Mouse (Mus musculus): Measurements from ENCODE around the gene Gm49661. TPM values are rescaled to one million over a fixed set of nuclear protein-coding genes. Genes with fewer than 3 reads are reported as not detected.

The Gm49661 gene
- polyA plus RNA-seq, 1 experiment: not detected

GRCm38 (mm10) chr8:84987903-84988302 lies 18.7 kb upstream of the Gm49661 start:
- WGBS: 86% methylated on average over 2 of the region's 2 CpGs
- H3K4me3 ChIP-seq (replicated peaks; ENCODE audit: control insufficient read depth, low read depth, low read length): no peak overlapping the region
- no peak overlapping the region for H3K27ac ChIP-seq (ENCODE audit: control insufficient read depth, insufficient read depth, low read depth, low read length, poor library complexity)
- TF ChIP-seq CTCF (IDR thresholded peaks at IDR 0.05; ENCODE audit: control insufficient read depth, insufficient read depth, low read length): no peak
- TF ChIP-seq POLR2A (IDR thresholded peaks at IDR 0.05; ENCODE audit: borderline replicate concordance, control insufficient read depth, low read depth, low read length): no peak
- peaks cover 6% of the 10 kb centered on the region for H3K4me1 ChIP-seq (ENCODE audit: control insufficient read depth, insufficient read depth, low read length)

GRCm38 (mm10) chr8:84987388-84987787 lies 18.2 kb upstream of the Gm49661 start:
- H3K27ac ChIP-seq (ENCODE audit: control insufficient read depth, insufficient read depth, low read depth, low read length, poor library complexity): no peak overlapping the region
- peaks cover 11% of the 10 kb centered on the region for H3K4me1 ChIP-seq (ENCODE audit: control insufficient read depth, insufficient read depth, low read length)
- TF ChIP-seq POLR2A (IDR thresholded peaks at IDR 0.05; ENCODE audit: borderline replicate concordance, control insufficient read depth, low read depth, low read length) (no peak), CTCF (IDR thresholded peaks at IDR 0.05; ENCODE audit: control insufficient read depth, insufficient read depth, low read length) (no peak)
- H3K4me3 ChIP-seq (replicated peaks; ENCODE audit: control insufficient read depth, low read depth, low read length): no peak overlapping the region
- WGBS: 72% methylated on average over 5 of the region's 5 CpGs

GRCm38 (mm10) chr8:84986379-84986945 lies 17.2 kb upstream of the Gm49661 start:
- Histone ChIP-seq H3K27ac (ENCODE audit: control insufficient read depth, insufficient read depth, low read depth, low read length, poor library complexity) (peak overlapping the region; percentile 88), H3K4me3 (replicated peaks; ENCODE audit: control insufficient read depth, low read depth, low read length) (peak overlapping the region; percentile 64), H3K4me1 (ENCODE audit: control insufficient read depth, insufficient read depth, low read length) (peaks cover 15% of the 10 kb centered on the region)
- WGBS: 24% methylated on average over 8 of the region's 8 CpGs
- TF ChIP-seq CTCF (IDR thresholded peaks at IDR 0.05; ENCODE audit: control insufficient read depth, insufficient read depth, low read length) (no peak), POLR2A (IDR thresholded peaks at IDR 0.05; ENCODE audit: borderline replicate concordance, control insufficient read depth, low read depth, low read length) (no peak)

- H3K4me3 ChIP-seq (replicated peaks; ENCODE audit: control insufficient read depth, low read depth, low read length): peak overlapping the region; percentile 64
- peaks cover 18% of the 10 kb centered on the region for H3K4me1 ChIP-seq (ENCODE audit: control insufficient read depth, insufficient read depth, low read length)
- peak overlapping the region; percentile 88 for H3K27ac ChIP-seq (ENCODE audit: control insufficient read depth, insufficient read depth, low read depth, low read length, poor library complexity)
- WGBS: under 1% methylated on average over 53 of the region's 53 CpGs
- TF ChIP-seq CTCF (IDR thresholded peaks at IDR 0.05; ENCODE audit: control insufficient read depth, insufficient read depth, low read length) (no peak; the same call in 1 of the 2 replicates), POLR2A (IDR thresholded peaks at IDR 0.05; ENCODE audit: borderline replicate concordance, control insufficient read depth, low read depth, low read length) (peak; percentile 48; the same call in 1 of the 2 replicates)
These were observed 16.6 kb upstream of the Gm49661 start for GRCm38 (mm10) chr8:84985684-84986378.

- TF ChIP-seq CTCF (IDR thresholded peaks at IDR 0.05; ENCODE audit: control insufficient read depth, insufficient read depth, low read length): no peak
- TF ChIP-seq POLR2A (IDR thresholded peaks at IDR 0.05; ENCODE audit: borderline replicate concordance, control insufficient read depth, low read depth, low read length): no peak
- WGBS: 2% methylated on average over 23 of the region's 23 CpGs
- peak overlapping the region; percentile 64 for H3K4me3 ChIP-seq (replicated peaks; ENCODE audit: control insufficient read depth, low read depth, low read length)
- H3K4me1 ChIP-seq (ENCODE audit: control insufficient read depth, insufficient read depth, low read length): peaks cover 16% of the 10 kb centered on the region
- peak overlapping the region; percentile 88 for H3K27ac ChIP-seq (ENCODE audit: control insufficient read depth, insufficient read depth, low read depth, low read length, poor library complexity)
These were observed 15.9 kb upstream of the Gm49661 start for GRCm38 (mm10) chr8:84985049-84985683.

- WGBS: 35% methylated on average over 16 of the region's 16 CpGs
- TF ChIP-seq CTCF (IDR thresholded peaks at IDR 0.05; ENCODE audit: control insufficient read depth, insufficient read depth, low read length) (no peak), POLR2A (IDR thresholded peaks at IDR 0.05; ENCODE audit: borderline replicate concordance, control insufficient read depth, low read depth, low read length) (no peak)
- Histone ChIP-seq H3K27ac (ENCODE audit: control insufficient read depth, insufficient read depth, low read depth, low read length, poor library complexity) (peak overlapping the region; percentile 88), H3K4me1 (ENCODE audit: control insufficient read depth, insufficient read depth, low read length) (peaks cover 16% of the 10 kb centered on the region), H3K4me3 (replicated peaks; ENCODE audit: control insufficient read depth, low read depth, low read length) (no peak overlapping the region)
These were observed 15.2 kb upstream of the Gm49661 start for GRCm38 (mm10) chr8:84984294-84985048.

- Histone ChIP-seq H3K4me3 (replicated peaks; ENCODE audit: control insufficient read depth, low read depth, low read length) (no peak overlapping the region), H3K27ac (ENCODE audit: control insufficient read depth, insufficient read depth, low read depth, low read length, poor library complexity) (peak overlapping the region; percentile 73), H3K4me1 (ENCODE audit: control insufficient read depth, insufficient read depth, low read length) (peaks cover 16% of the 10 kb centered on the region)
- TF ChIP-seq CTCF (IDR thresholded peaks at IDR 0.05; ENCODE audit: control insufficient read depth, insufficient read depth, low read length) (0 out of 2 replicates have a peak, but pooled peaks have one; percentile 3), POLR2A (IDR thresholded peaks at IDR 0.05; ENCODE audit: borderline replicate concordance, control insufficient read depth, low read depth, low read length) (no peak)
- 11% methylated on average over 3 of the region's 3 CpGs for WGBS
These were observed 13.3 kb upstream of the Gm49661 start for GRCm38 (mm10) chr8:84982499-84983011.
